Mouse (Mus musculus) midbrain, embryonic 16.5 days (tissue): ENCODE data around the gene Ndufa5. TPM values are rescaled to one million over a fixed set of nuclear protein-coding genes. Genes with fewer than 3 reads are reported as not detected.
A peak's percentile ranks its signal among the peaks of the same experiment; 100 is the strongest.

Experiments used
- ATAC-seq: fragments of 200-750 bp; cut with Nextera tagmentation; 2 replicates; pipeline ENCODE4 v1.8.0; 2017; ENCODE audit warnings: moderate TSS enrichment
- H3K27ac ChIP-seq: fragments of 300-500 bp; sonication (generic); 2 replicates; pipeline ENCODE4 v1.5.1; 2014; ENCODE audit warnings: mild to moderate bottlenecking, low read length, mixed read lengths
- H3K27me3 ChIP-seq: fragments of 300-500 bp; sonication (generic); 2 replicates; pipeline ENCODE4 v1.6.1; 2014; ENCODE audit warnings: low read depth, low read length, mixed read lengths; ENCODE audit not compliant: control insufficient read depth, insufficient read depth
- H3K36me3 ChIP-seq: fragments of 300-500 bp; sonication (generic); 2 replicates; pipeline ENCODE4 v1.6.1; 2014; ENCODE audit warnings: mild to moderate bottlenecking, low read length, moderate library complexity, mixed read lengths; ENCODE audit not compliant: control insufficient read depth, insufficient read depth
- H3K4me1 ChIP-seq: fragments of 300-500 bp; sonication (generic); 2 replicates; pipeline ENCODE4 v1.6.1; 2014; ENCODE audit warnings: mild to moderate bottlenecking, low read length, mixed read lengths; ENCODE audit not compliant: control insufficient read depth, insufficient read depth
- H3K4me2 ChIP-seq: fragments of 300-500 bp; sonication (generic); 2 replicates; pipeline ENCODE4 v1.6.1; 2014; ENCODE audit warnings: mild to moderate bottlenecking, low read length, mixed read lengths
- H3K4me3 ChIP-seq: fragments of 300-500 bp; sonication (generic); 2 replicates; pipeline ENCODE4 v1.5.1; 2014; ENCODE audit warnings: low read depth, mild to moderate bottlenecking, low read length, moderate library complexity, mixed read lengths
- H3K9ac ChIP-seq: fragments of 300-500 bp; sonication (generic); 2 replicates; pipeline ENCODE4 v1.6.1; 2014; ENCODE audit warnings: low read depth, low read length, mixed read lengths
- H3K9me3 ChIP-seq: fragments of 300-500 bp; sonication (generic); replicated peaks from 2 replicates; pipeline ENCODE4 v1.6.1; 2014; ENCODE audit warnings: mild to moderate bottlenecking, low read length, mixed read lengths; ENCODE audit not compliant: control insufficient read depth, poor library complexity, severe bottlenecking
- WGBS: fragments of 180-500 bp; shearing (Covaris S2); extraction: QIAGEN DNeasy Blood & Tissue Kit; methylation state at CpG from one replicate; pipeline ENCODE4 v1.1.7; 2014; 5-methylcytosine and 5-hydroxymethylcytosine counted together
- polyA plus RNA-seq: library from polyadenylated mRNA; unstranded; fragments of >200 nt; fragmentation: Nextera tagmentation; extraction: Ambion mirVana; gene quantifications from 2 replicates; pipeline ENCODE4 v1.2.1, GENCODE M21; 2015

Ndufa5 gene
- polyA plus RNA-seq, 1 experiment from 2014 or later = 412 TPM

DNA sequence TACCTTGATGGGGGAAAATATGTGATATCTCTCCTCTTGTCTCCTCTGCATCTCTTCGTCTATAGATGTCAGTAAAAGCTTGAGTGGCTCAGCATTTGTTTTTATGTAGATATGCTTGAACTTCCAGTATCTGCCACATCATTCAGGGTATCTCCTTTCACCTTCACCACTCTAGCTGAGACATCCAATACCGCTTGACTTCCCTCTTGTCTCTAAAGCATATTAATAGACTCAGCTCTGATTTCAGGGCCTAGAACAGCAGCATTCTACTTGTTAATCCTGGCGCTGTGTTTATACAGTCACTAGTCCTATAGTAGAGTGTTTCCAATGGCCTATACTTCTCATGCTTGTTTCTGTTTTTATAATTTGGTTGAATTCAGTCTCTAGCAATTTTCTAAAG lies 5.0 kb upstream of the Ndufa5 start:
- Histone ChIP-seq H3K4me1 (peaks cover 12% of the 10 kb centered on the region), H3K4me2 (no peak overlapping the region), H3K27ac (no peak overlapping the region), H3K9ac (no peak overlapping the region), H3K27me3 (no peaks in the 10 kb centered on the region), H3K4me3 (no peak overlapping the region), H3K9me3 (no peaks in the 10 kb centered on the region), H3K36me3 (no peaks in the 10 kb centered on the region)
- no peak for ATAC-seq
- WGBS = 86% methylated on average over 3 of the region's 3 CpGs

DNA sequence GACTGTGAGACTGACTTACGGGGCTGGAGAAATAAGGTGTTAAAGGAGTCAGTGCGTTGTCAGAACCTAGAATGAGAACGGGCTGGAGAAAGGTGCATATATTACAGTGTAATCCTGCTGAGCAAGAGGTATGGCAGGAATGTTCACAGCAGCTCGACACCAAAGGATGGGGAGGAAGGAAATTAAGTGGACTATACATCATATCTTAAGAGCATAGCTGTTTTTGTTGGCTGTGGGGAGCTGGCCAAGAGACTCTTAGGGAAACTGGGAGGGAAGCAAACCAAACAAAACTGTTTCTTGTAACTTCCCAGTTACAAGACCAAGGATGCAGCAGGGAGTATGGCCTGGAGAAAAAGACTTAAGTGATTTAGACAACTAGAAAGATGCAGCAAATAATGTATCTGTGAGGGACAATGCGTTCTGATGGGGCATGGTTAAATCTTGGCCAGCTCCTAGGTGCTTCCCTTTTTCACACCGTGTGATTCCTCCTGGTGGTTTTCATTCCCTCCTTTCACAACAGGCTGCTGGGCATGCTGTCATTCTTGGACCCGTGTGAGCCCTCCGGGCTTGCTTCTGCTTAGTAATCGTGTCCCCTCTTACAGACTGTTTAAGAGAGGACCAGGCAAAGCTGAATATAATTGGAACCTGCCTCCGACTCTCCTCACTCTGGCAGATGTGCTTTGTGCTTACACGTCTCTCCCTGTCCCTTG lies 3.1 kb upstream of the Ndufa5 start:
- WGBS = 61% methylated on average over 11 of the region's 11 CpGs
- H3K4me1 ChIP-seq = peaks cover 21% of the 10 kb centered on the region
- H3K9me3 ChIP-seq = no peaks in the 10 kb centered on the region
- no peak for ATAC-seq
- H3K4me3 ChIP-seq = peak overlapping the region; percentile 12; the same call in 1 of the 2 replicates
- peak overlapping the region; percentile 47 for H3K4me2 ChIP-seq
- no peaks in the 10 kb centered on the region for H3K27me3 ChIP-seq
- no peak overlapping the region for H3K27ac ChIP-seq
- H3K9ac ChIP-seq = no peak overlapping the region
- no peaks in the 10 kb centered on the region for H3K36me3 ChIP-seq

GRCm38 (mm10) chr6:24530166-24530565 lies 2.4 kb upstream of the Ndufa5 start:
- no peaks in the 10 kb centered on the region for H3K9me3 ChIP-seq
- peak overlapping the region; percentile 12; the same call in 1 of the 2 replicates for H3K4me3 ChIP-seq
- no peaks in the 10 kb centered on the region for H3K27me3 ChIP-seq
- no peak overlapping the region for H3K9ac ChIP-seq
- peak overlapping the region; percentile 47 for H3K4me2 ChIP-seq
- 32% methylated on average over 4 of the region's 4 CpGs for WGBS
- no peak for ATAC-seq
- no peaks in the 10 kb centered on the region for H3K36me3 ChIP-seq
- H3K4me1 ChIP-seq = peaks cover 25% of the 10 kb centered on the region
- no peak overlapping the region for H3K27ac ChIP-seq

GRCm38 (mm10) chr6:24528064-24528243 lies 141 bp upstream of the Ndufa5 start, which contains the start of gene Asb15:
Gene Asb15 (plus strand): TSS chr6:24528144.
- 55% methylated on average over 2 of the region's 2 CpGs for WGBS
- Histone ChIP-seq H3K27ac (peak within 1 kb of the TSS; percentile 68), H3K4me1 (peaks cover 25% of the 10 kb centered on the region), H3K9ac (peak within 1 kb of the TSS; percentile 81), H3K9me3 (no peaks in the 10 kb centered on the region), H3K36me3 (0 out of 2 replicates have a peak, but pooled peaks cover 4% of the 10 kb centered on the region), H3K27me3 (no peaks in the 10 kb centered on the region), H3K4me2 (peak within 1 kb of the TSS; percentile 90), H3K4me3 (peak within 1 kb of the TSS; percentile 82)
- ATAC-seq = no peak

- no peak overlapping the region for H3K27ac ChIP-seq
- peaks cover 22% of the 10 kb centered on the region for H3K4me1 ChIP-seq
- H3K9me3 ChIP-seq = no peaks in the 10 kb centered on the region
- 87% methylated on average over 3 of the region's 3 CpGs for WGBS
- H3K4me2 ChIP-seq = no peak overlapping the region
- no peak overlapping the region for H3K9ac ChIP-seq
- H3K27me3 ChIP-seq = no peaks in the 10 kb centered on the region
- no peak for ATAC-seq
- no peak overlapping the region for H3K4me3 ChIP-seq
- H3K36me3 ChIP-seq = peaks cover 11% of the 10 kb centered on the region; the same call in 1 of the 2 replicates
Measured at GRCm38 (mm10) chr6:24525705-24526104, 2.1 kb downstream of the Ndufa5 start.

- Histone ChIP-seq H3K4me3 (no peak overlapping the region), H3K9me3 (no peaks in the 10 kb centered on the region), H3K4me2 (no peak overlapping the region), H3K27me3 (no peaks in the 10 kb centered on the region), H3K9ac (no peak overlapping the region), H3K4me1 (peaks cover 8% of the 10 kb centered on the region), H3K27ac (no peak overlapping the region), H3K36me3 (peaks cover 11% of the 10 kb centered on the region)
- peak; percentile 57; the same call in 1 of the 2 replicates for ATAC-seq
- 42% methylated on average over 2 of the region's 2 CpGs for WGBS
Measured at GRCm38 (mm10) chr6:24516197-24516596, 11.6 kb downstream of the Ndufa5 start.

DNA sequence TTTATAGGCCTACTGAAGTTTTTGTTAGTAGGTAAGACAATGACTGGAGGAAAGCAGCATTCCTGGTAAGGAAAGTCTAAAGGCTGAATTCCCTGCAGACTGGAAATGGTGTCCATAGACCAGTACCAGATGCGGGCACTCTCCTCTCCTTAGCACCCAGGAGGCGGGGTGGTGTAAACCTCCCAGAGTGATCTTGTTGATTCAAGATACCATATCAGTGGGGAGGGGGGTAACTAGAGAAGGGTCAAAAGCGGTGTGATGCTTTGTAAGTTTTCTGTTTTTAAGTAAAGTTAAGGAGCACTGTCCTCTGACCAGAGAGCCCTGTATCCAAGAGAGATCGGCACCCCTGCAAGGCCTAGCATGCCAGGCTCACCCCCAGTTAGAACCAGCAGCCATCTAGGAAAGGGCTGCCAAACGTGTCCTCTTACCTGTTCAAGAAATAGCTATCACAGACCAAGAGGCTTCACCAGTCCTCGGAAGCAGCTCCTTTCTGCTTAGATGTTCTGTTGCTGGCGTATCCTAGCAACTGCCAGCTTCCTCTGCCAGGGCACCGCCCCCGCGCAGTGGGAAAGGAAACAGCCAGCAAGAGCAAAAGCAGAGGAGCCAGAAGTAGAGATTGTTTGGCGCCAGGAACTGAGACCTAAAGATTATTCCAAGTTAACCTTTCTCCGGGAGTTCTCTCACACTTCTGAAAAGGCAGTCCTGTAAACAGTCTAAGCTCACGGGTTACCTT lies 13.1 kb downstream of the Ndufa5 start, which contains the start of gene Iqub:
Iqub (minus strand) TSS at position 516 of the 733 bp plus-strand sequence.
- peak; percentile 96 for ATAC-seq
- Histone ChIP-seq H3K36me3 (peaks cover 8% of the 10 kb centered on the region), H3K4me3 (no peak within 1 kb of the TSS)

GRCm38 (mm10) chr6:24504141-24504540 lies 23.7 kb downstream of the Ndufa5 start:
- WGBS = 61% methylated on average over 2 of the region's 2 CpGs
- no peaks in the 10 kb centered on the region for H3K9me3 ChIP-seq
- no peak overlapping the region for H3K4me2 ChIP-seq
- no peak for ATAC-seq
- H3K36me3 ChIP-seq = no peaks in the 10 kb centered on the region
- no peaks in the 10 kb centered on the region for H3K4me1 ChIP-seq
- no peak overlapping the region for H3K9ac ChIP-seq
- no peak overlapping the region for H3K4me3 ChIP-seq
- no peaks in the 10 kb centered on the region for H3K27me3 ChIP-seq
- H3K27ac ChIP-seq = no peak overlapping the region

More for the DNA sequence above, 13.1 kb downstream of the Ndufa5 start, which contains the start of gene Iqub:
- no peaks in the 10 kb centered on the region for H3K27me3 ChIP-seq
- no peak within 1 kb of the TSS for H3K27ac ChIP-seq
- H3K9ac ChIP-seq = peak within 1 kb of the TSS; percentile 17; the same call in 1 of the 2 replicates
- no peaks in the 10 kb centered on the region for H3K9me3 ChIP-seq
- WGBS = 19% methylated on average over 13 of the region's 13 CpGs
- H3K4me2 ChIP-seq = peak within 1 kb of the TSS; percentile 44
- H3K4me1 ChIP-seq = peaks cover 8% of the 10 kb centered on the region

DNA sequence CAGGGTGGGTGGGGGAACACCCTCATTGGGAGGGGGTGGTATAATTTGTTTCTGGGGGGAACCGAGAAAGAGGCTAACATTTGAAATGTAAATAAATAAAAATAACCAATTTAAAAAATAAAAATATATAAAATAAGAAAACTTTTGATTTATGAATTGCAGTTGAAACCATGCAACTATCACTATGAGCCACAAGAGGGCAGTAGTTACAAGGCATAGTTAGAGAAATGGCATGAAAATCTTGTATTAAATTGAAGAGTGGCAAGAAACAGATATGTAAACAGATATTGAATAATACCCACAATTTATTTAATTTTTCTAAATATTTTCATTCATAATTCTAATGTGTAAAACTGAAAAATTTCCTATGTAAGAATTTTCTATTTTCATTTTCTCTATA lies 37.5 kb downstream of the Ndufa5 start:
- ATAC-seq = no peak
- H3K36me3 ChIP-seq = no peaks in the 10 kb centered on the region
- 24% methylated on average over 1 of the region's 1 CpGs for WGBS
- H3K4me2 ChIP-seq = no peak overlapping the region
- H3K27me3 ChIP-seq = no peaks in the 10 kb centered on the region
- no peak overlapping the region for H3K4me3 ChIP-seq
- no peaks in the 10 kb centered on the region for H3K4me1 ChIP-seq
- no peak overlapping the region for H3K27ac ChIP-seq
- no peaks in the 10 kb centered on the region for H3K9me3 ChIP-seq
- H3K9ac ChIP-seq = no peak overlapping the region
